Mouse (Mus musculus): ENCODE results near the gene Olfr314.
"Not testable (repeated sequence)": the region's sequence is repeated elsewhere in the genome, so short reads cannot be mapped to it uniquely, and the experiment has no call there.

Gene Olfr314

GRCm38 (mm10) chr11:58782480-58783089 is at the start of gene Olfr314:
Olfr314 (plus strand) TSS chr11:58782952.
- DNase-seq, result no peak

DNA sequence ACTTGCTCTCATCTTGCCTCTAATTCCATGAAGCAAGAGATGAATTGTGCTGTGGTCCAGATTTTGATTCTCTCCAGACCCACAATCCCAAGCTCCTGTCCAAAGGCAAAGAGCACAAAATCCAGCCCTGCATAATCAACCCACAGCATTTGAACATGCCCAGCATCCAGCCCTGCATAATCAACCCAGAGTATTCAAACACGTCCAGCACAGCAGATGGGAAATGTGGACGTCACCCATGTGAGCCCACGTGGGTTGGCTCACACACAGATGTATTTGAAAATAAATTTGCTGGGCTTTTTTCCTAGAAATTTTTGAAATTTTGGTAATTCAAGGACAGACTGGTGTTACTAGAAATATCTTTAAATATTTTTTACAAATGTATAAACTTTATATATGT is 49.4 kb upstream of the Olfr314 start:
- DNase-seq, result peak; percentile 28

DNA sequence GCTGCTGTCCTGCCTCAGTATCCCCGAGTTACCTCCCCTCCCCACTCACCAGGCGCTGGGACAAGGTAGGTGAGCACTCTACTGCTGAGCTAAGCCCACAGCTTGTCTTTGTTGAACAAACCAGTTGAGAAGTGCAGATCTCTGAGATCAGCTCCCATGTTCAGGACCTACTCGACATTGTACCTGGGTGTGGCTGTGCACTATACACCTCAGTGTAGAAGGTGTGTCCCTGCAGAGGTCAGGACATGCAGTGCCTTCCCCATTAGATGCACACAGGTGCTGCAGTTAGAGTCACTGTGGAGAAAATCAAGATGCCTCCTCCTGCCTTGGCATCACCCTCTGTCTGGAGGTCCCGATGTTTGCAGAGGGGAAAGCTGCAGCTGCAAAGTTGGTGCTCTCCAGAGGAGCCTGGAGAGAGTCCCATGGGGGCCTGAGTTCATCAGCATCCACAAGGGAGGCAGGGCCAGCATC is 43.9 kb upstream of the Olfr314 start, which contains the start of gene Olfr317:
Olfr317 (minus strand) TSS at position 421 of the 471 bp plus-strand sequence.
- no peak for DNase-seq

GRCm38 (mm10) chr11:58751096-58751495 is 31.7 kb upstream of the Olfr314 start:
- not testable (repeated sequence) for DNase-seq

GRCm38 (mm10) chr11:58752434-58752833 is 30.3 kb upstream of the Olfr314 start, which contains the start of gene Olfr316:
Olfr316 (plus strand) TSS chr11:58752734.
- no peak for DNase-seq

DNA sequence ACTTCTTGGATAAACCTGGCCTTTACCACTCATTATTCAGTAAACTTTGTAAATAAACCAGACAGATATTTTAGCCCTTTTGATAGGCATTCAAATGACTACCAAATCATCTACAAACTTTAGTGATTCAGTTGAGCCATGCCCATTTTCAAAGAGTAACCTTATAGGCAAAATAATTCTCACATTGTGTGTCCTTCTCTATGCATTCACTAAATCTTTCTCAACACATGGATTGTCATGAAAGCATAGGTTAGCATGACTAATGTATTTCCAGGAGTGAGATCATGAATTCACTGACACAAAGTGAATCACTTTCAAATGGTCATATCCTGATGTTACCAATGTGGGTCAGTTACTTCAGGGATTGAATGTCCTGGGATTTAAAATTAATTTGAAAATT is 9.9 kb upstream of the Olfr314 start, which contains the start of gene Olfr315:
Olfr315 (plus strand) TSS at position 301 of the 400 bp plus-strand sequence.
- no peak for DNase-seq

DNA sequence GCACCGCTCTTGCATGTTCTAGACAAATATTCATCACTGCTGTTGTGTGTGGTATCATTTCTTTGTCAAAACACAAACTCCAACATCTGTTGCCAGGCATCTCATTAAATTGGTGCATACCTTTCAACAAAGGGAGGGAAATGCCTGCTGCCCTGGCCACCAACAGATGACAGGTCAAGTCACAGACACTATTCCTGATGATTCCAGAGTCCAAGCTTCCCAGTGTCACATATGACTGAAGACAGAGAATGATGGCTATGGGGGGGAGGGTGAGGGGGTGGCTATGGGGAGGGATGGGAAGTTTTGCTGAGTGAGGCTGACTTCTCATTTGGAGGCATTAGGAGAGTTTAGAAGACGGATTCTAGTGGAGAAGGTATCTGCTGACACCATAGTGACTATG is 1.4 kb downstream of the Olfr314 start:
- no peak for DNase-seq

DNA sequence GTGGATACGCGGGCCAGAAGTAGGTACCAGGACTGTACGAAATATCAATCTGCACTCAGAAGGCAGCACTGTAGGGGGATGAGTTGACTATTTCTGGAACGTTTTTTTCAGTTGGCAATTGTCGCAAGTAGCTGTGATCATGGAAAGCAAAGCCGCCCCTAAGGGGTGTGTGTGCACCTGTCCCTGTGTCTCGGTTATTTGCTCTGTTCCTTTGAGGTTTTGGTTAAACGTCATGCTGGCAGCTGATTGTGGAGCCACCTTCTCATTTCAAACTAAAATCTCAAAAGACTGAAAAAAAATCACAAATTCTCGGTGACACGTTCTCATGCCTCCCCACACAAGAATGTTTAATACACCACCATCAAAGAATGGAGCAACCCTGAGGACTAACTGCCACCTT is 4.9 kb downstream of the Olfr314 start:
- DNase-seq, result no peak

- no peak for DNase-seq
Observed at GRCm38 (mm10) chr11:58788346-58788745, 5.6 kb downstream of the Olfr314 start.

DNA sequence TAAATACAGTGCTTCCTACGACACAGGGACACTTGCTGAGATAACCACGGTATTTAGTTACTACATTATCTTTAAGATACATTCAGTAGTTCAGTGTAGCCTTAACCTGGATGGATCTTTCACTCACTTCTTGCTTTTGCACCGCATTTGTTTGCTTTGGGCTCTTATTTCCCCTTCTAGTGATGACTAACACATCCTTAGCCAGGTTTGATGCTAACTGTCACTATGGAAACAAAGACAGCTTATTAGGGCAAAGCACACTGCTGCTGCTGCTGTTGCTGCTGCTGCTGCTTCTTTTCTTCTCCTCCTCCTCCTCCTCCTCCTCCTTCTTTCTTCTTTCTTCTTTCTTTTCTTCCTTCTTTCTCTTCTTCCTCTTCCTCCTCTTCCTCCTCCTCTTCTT is 6.8 kb downstream of the Olfr314 start:
- no peak for DNase-seq

DNA sequence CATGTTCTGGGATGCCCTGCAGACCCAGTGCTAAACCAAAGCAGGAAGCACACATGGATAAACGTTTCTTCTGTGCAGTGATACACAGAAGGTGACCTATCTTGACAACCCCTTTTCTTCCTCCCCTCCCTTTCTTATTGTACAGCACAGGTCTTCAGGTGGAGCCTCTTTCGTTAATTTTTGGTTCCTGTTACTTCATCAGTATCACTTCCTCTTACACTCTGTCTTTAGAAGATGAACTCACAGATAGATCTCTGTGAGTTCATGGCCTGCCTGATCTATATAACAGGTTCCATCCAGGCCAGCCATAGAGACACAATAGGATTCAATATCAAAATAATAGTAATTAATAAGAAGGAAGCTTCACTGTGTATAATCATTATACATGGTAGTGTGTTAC is 7.3 kb downstream of the Olfr314 start:
- no peak for DNase-seq

DNA sequence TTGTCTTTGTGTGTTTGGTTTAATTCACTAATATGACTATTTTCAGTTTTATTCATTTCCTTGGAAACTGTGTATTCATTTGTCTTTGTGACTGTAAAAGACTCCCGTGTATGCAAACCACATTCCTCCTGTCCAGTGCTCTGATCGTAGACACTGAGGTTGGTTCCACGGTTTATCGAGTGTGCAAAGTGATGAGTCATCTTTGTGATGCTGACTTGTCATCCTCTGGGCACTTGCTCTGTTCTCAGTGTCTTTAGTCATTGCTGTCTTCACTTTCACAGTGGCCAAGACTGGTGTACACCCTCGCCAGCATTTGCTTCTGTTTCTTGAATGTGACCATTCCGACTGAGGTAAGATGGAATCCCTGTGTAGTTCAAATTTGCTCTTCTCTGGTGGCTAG is 7.9 kb downstream of the Olfr314 start:
- no peak for DNase-seq

- DNase-seq, result no peak
Observed at GRCm38 (mm10) chr11:58795856-58796255, 13.1 kb downstream of the Olfr314 start.

- peak; percentile 24 for DNase-seq
Observed at GRCm38 (mm10) chr11:58796850-58797249, 14.1 kb downstream of the Olfr314 start.

DNA sequence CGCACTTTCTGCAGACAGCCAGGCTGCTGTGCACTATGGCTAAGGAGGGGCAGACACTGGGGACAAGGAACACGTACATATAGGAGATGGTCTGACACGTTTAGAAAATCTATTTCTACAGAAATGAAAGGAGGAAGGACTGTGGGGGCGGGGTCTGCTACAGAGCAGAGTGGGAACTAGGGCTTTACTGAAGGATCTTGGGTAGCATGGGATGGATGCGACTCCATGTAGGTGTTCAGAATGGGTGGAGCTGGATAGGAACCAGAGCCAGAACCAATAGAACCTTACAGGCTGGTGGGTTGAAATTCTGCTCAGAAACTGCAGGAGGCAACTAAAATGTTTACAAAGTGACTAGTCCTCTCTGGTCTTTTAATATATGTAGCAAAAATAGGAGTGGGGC is 17.0 kb downstream of the Olfr314 start:
- DNase-seq, result no peak

DNA sequence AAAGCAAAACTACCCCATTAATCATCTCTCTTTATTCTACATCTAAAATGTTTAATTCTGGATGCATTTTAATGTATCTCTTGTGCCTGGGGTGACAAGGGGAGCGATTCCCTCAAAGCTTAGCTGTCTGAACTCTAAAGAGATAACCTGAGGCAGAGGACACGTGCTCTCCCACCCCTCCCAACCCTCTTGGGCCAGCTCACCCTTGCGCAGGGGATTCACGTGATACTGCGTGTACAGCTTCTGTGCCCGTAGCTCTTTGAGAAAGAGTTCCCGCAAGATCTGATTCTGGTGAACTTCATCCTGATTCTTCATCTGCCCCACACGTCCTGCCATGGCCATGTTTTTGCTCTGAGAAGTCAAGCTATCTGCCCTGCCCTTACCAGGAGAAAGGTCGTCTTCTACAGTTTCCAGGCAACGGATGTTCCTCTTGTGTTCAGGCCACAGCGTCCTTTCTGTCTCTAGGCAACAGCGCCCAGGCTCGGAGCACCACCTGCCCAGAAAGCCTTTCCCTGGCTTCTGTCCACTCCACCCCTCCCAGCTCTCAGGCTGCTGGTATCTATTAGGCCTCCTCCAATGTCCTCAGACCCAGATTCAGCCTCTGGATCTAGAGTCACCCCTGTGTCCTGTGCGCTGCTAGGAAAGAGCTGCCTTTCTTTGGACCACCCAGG is 18.9 kb downstream of the Olfr314 start, which contains the start of gene Fam183b:
Fam183b (minus strand) TSS at position 403 of the 671 bp plus-strand sequence.
- DNase-seq, result peak; percentile 22

GRCm38 (mm10) chr11:58803871-58804270 is 21.1 kb downstream of the Olfr314 start:
- no peak for DNase-seq

- DNase-seq, result no peak
Observed at GRCm38 (mm10) chr11:58804393-58804792, 21.6 kb downstream of the Olfr314 start.

DNA sequence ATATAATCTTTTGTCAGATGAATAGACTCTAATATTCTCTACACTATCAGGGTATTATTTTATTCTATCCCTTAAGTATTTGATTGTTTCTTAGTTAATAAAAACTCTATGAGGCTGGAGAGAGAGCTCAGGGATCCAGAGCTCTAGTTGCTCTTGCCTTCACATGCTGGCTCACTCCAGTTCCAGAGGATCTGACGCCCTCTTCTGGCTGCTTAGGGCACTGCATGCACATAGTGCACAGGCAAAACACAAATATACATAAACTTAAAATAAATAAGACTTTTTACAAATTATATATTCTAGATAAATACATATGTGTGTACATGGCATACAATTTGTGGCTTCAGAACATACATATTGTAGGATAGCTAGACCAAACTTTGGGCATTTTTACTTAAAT is 29.2 kb downstream of the Olfr314 start:
- no peak for DNase-seq

GRCm38 (mm10) chr11:58814700-58815099 is 31.9 kb downstream of the Olfr314 start, which contains the start of gene Olfr313:
Olfr313 (plus strand) TSS chr11:58815000.
- DNase-seq, result not testable (repeated sequence)

DNA sequence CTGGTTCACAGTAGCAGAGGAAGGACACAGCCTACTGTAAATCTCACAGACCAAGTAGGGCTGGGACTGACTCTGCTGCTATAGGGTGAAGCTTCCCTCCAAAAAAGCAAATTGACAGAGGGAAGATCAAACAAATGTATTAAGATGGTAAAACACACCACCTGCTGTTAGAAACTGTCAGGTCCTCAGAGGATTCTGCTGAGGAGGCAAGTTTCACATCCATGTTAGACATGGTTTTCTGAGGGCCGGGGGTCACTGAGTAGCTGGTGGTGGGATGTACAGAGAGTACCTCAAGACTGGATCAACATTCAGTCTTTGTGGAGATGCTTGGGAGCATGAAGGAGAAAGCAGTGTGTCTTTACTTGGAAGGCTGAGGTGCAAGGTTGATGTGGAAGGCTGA is 32.9 kb downstream of the Olfr314 start:
- DNase-seq, result no peak

DNA sequence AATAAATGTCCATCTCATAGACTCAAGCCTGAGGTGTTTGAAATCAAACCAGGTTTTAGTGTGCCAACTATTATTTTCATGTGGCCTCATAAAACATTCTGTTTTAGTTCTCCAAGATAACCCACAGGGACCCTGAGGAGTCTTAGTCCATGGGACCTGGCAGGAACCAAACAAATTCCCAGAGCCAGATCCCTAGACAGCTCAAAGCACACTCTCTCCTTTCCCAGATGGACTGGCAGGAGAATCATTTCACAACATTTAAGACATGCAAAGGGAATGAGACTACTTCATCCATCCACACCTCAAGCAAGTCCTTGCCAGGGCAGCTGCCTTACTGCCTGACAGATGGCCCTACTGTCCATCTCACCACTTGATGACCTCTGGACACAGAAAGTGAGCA is 46.2 kb downstream of the Olfr314 start, which contains the start of gene Olfr312:
Olfr312 (plus strand) TSS at position 301 of the 400 bp plus-strand sequence.
- not testable (repeated sequence) for DNase-seq

GRCm38 (mm10) chr11:58829764-58830163 is 47.0 kb downstream of the Olfr314 start:
- DNase-seq, result no peak

- not testable (repeated sequence) for DNase-seq
Observed at GRCm38 (mm10) chr11:58832541-58832940, 49.8 kb downstream of the Olfr314 start.

Measured in right cerebral cortex, postnatal 4 days (tissue).